ENCODE assay signal across 8 mouse cellular contexts in genomic region chr11:77607538-77608455, GRCm38 (mm10). TPM values are rescaled to one million over a fixed set of nuclear protein-coding genes. Genes with fewer than 3 reads are reported as not detected.
A peak's percentile ranks its signal among the peaks of the same experiment; 100 is the strongest.
DNase-seq lines count a peak whose midpoint lies in the region; ATAC-seq and TF ChIP-seq lines count a peak whose summit lies in the region.

Taok1 (minus strand) TSS chr11:77607815.

- no peaks in the 10 kb centered on the region for H3K27me3 ChIP-seq in megakaryocyte, embryonic 14.5 days (replicated peaks)

- DNase-seq in gastrocnemius, adult 8-10 months (ENCODE audit: low spot score in 2 of 2): peak; percentile 92 to 95
- peak; percentile 92 for DNase-seq in hindlimb bud, embryonic 11.5 days (ENCODE audit: extremely low spot score, low read depth, low spot score)
- DNase-seq in left cerebral cortex, adult 8-10 months (ENCODE audit: low spot score in 2 of 2): peak; percentile 82 to 93
- peak; percentile 97 for DNase-seq in right cerebral cortex, postnatal 10 days (ENCODE audit: low spot score in 2 of 2)
- peak; percentile 95 for DNase-seq in urinary bladder, postnatal 25 days (ENCODE audit: low spot score)

- peak within 1 kb of the TSS; percentile 77 for H3K4me3 ChIP-seq in cortical plate, adult 2 months (ENCODE audit: insufficient read depth, low read length)
- H3K4me3 ChIP-seq in megakaryocyte, embryonic 14.5 days (replicated peaks): peak within 1 kb of the TSS; percentile 97

- peaks cover 2% of the 10 kb centered on the region; the same call in 1 of the 2 replicates for H3K4me1 ChIP-seq in cortical plate, adult 2 months (ENCODE audit: control insufficient read depth, insufficient read depth, low read length)
- H3K4me1 ChIP-seq in megakaryocyte, embryonic 14.5 days: peaks cover 37% of the 10 kb centered on the region

- peaks cover 21% of the 10 kb centered on the region for H3K36me3 ChIP-seq in megakaryocyte, embryonic 14.5 days (replicated peaks; ENCODE audit: low read length)

- no peak for TF ChIP-seq CTCF in cortical plate, adult 2 months (IDR thresholded peaks at IDR 0.05; ENCODE audit: extremely low read depth, insufficient read depth, low read length)

- H3K9me3 ChIP-seq in megakaryocyte, embryonic 14.5 days: no peaks in the 10 kb centered on the region

- peak; percentile 89 for ATAC-seq in activated CD4-positive, CD25-positive, alpha-beta regulatory T cell, adult 4 months

- TF ChIP-seq POLR2A in cortical plate, adult 2 months (IDR thresholded peaks at IDR 0.05; ENCODE audit: extremely low read depth, insufficient read depth, low read length): peak; percentile 73

- peak within 1 kb of the TSS; percentile 93 for H3K27ac ChIP-seq in cortical plate, adult 2 months (ENCODE audit: insufficient read depth, low read length)

RNA-seq across cellular contexts. Expression of gene Taok1, which starts in this region (rescaled TPM):
- 10 to 100 TPM; 15.0 to 19.8 TPM for polyA plus RNA-seq in activated CD4-positive, CD25-positive, alpha-beta regulatory T cell, adult 4 months (2017; shearing (Covaris generic))
- polyA plus RNA-seq in cortical plate, adult 2 months (2012; rRNA removed): 29.7 and 29.9 TPM in 2 replicates
- 10 to 100 TPM; 37.9 to 48.6 (median 40.6) TPM for total RNA-seq in gastrocnemius, adult 8-10 months (2022)
- total RNA-seq in left cerebral cortex, adult 8-10 months (2022): 100 to 1,000 TPM in 2 of 4 experiments, 10 to 100 TPM in 2; 92.7 to 112 (median 102) TPM
- polyA plus RNA-seq in megakaryocyte, embryonic 14.5 days (2012; ENCODE audit: insufficient read depth, low replicate concordance): 1.2 and 2.3 TPM in 2 replicates

Comparison
In these comparisons a context has a peak if more than half of its experiments do, and no peak if none do; other contexts are left out.
1. Peak in every context shown above with its lines: DNase-seq, ATAC-seq, H3K4me3 ChIP-seq and H3K27ac ChIP-seq.